Mouse (Mus musculus) CD4-positive naive resting alpha-beta T cell, adult 76 days (primary cell): ENCODE data around the gene Rnaseh1. TPM values are rescaled to one million over a fixed set of nuclear protein-coding genes. Genes with fewer than 3 reads are reported as not detected.

Experiments used
- total RNA-seq: library from RNA; stranded (reverse); gene quantifications from one replicate; pipeline ENCODE4 v1.2.4, GENCODE M21; 2023

Rnaseh1 gene
- total RNA-seq = 22.0 TPM

DNA sequence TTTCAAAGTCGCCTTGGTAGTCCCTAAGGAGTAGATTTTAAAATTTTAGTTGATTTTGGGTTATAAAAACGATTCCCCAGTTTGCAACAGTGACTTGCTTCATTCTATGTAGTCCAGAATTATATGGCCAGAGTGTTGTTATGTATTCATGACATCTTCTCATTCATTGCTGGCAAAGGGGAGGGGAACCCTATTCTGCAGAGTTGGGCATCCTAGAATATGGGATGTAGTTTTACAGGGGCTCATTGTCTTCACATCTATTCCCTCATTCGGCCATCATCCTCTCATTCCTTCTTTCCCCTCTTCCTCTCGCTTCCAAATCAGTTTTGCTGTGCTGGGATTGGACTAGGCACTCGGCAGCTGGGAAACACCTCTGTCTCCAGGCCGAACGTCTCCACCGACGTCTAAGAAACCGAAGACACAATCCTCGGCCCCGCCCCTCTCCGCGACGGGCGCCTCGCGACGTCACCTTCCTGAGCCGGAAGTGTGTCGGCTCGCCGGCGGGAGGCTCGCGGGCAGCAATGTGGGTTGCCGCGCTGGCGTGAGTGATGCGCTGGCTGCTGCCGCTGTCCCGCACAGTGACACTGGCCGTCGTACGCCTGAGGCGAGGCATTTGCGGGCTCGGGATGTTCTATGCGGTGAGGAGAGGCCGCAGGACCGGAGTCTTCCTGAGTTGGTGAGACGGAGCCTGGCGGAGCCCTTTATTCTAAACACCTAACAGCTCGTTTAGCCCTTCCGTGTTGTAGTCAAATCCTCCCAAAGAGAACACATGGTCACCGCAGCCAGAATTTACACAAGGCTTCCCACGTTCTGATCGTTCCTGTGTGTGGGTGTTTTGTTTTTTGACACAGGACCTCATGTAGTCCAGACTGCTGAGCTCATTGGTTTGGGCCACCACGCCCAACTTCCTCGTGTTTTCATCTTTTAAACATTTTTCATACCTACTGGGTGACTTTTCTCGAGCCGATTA lies at the start of gene Rnaseh1:
Rnaseh1 (plus strand) TSS at position 462 of the 970 bp plus-strand sequence.

DNA sequence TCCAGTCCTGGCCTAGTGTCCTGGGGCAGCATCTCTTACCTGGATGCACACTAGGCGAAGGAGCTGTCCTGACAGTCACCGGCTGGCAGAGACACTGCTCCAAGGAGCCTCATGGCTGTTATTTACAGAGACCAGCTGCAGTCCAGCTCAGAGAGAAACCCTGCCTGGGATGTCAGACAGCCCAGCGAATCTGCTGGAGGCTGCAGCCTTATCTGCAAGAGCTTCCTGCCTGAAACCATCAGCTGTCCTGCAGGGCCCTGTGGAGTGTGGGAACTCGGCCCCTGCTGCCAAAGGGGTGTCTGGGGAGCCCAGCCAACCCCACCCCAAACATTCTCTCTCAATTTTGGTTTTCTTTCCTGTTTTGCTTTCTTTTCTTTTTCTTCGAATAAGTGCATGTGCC lies 26.2 kb upstream of the Rnaseh1 start, which contains the start of gene Colec11:
Colec11 (minus strand) TSS at position 183 of the 400 bp plus-strand sequence.

DNA sequence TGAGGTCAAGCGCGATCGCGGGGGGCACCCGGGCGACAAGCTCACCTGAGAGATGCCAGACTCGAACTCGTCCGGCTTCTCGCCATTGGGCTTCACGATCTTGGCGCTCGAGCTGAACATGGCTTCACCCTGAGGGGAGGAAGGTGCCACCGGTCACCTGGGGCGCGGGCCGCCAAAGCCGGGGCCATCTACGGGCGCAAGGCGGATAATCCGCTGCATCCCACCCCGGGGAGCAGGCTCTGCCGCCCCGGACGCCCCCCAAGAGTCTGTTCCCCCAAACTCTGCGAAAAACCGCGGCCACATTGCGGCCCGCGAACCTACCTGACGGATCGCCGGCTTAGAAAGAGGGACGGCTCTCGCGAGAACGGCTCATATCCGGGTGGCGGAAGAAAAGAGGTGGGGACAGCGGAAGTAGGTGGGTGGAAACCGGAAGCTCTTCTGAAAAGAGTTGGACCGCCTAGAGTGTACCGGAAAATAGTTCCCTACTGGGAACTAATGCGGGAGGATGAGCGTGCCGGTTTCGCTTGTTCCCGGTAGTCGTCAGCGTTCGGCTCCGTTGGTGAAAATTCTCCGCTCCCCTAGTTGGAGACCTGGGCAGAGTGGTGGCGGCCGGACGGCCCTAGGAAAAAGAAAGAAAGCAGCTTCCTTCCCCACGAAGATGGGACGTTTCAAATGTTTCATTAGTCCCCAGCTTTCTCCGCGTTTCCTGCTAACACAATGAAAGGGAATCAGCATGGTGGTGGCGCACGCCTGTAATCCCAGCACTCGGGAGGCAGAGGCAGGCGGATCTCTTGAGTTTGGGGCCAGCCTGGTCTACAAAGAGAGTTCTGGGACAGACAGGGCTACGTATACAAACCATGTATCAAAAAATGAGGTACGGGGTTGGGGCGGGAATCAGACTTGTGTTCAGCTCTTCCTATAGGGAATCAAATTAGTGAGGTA lies 13.6 kb upstream of the Rnaseh1 start, which contains the start of gene Rps7:
Rps7 (minus strand) TSS at position 419 of the 942 bp plus-strand sequence.

DNA sequence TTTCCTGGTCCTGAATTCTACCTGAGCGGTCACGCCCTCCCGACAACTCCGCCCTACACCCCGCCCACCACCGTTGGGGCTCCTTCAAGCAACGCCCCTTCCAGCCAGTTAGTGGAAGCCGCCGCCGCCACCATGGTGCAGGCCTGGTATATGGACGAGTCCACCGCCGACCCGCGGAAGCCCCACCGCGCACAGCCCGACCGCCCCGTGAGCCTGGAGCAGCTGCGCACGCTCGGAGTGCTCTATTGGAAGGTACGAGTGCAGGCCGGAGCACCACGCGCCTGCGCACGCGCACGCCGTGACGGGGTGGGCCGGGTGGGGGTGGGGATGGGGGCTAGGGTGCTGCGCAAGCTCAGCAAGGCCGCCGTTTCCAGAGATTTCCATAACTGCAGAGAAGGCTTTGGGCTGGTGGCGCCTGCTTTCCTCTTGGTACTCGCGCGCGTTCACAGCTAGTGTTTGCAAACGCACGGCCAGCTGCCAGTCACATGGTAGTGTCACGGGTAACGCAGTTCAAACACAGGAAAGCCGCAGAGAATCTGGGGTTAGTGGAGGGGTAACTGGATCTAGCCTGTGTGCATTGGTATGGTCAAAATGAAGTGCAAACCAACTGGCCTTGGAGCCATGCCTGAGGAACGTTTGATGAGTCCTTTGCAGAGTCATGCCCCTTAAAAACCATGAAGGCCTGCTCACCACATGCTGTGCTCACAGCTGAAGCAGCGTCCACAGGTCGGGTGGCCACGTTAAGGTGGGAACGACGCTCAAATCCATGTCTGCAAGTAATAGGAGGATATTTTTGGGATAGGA lies 25.9 kb downstream of the Rnaseh1 start, which contains the start of gene Adi1:
Adi1 (plus strand) TSS at position 111 of the 804 bp plus-strand sequence.

Other genes with a start within 250 kb of the Rnaseh1 start
- 0.67 TPM for gene Dcdc2c, start 97.2 kb upstream of the Rnaseh1 start, total RNA-seq
- gene Allc, start 67.1 kb upstream of the Rnaseh1 start, total RNA-seq = not detected
- gene Colec11, start 26.2 kb upstream of the Rnaseh1 start, total RNA-seq = not detected
- gene Rps7, start 13.6 kb upstream of the Rnaseh1 start, total RNA-seq = 1,308 TPM
- 59.5 TPM for gene Adi1, start 25.6 kb downstream of the Rnaseh1 start, total RNA-seq
- 67.2 TPM for gene Trappc12, start 100.9 kb downstream of the Rnaseh1 start, total RNA-seq
- 46.1 TPM for gene Eipr1, start 102.2 kb downstream of the Rnaseh1 start, total RNA-seq